Mouse (Mus musculus) inflammation-experienced regulatory T-cells, adult 6 months (primary cell): Measurements from ENCODE around the gene H2al1b. TPM values are rescaled to one million over a fixed set of nuclear protein-coding genes. Genes with fewer than 3 reads are reported as not detected.
A peak's percentile ranks its signal among the peaks of the same experiment; 100 is the strongest.
"Not testable (repeated sequence)": the region's sequence is repeated elsewhere in the genome, so short reads cannot be mapped to it uniquely, and the experiment has no call there.

Experiments used
- ATAC-seq: one replicate; pipeline ENCODE4 v1.8.0; 2017
- polyA plus RNA-seq, 3 experiments: library from polyadenylated mRNA; unstranded; fragments of 100-300 nt; shearing (Covaris generic); gene quantifications; one replicate each; pipeline ENCODE4 v1.2.1; 2017

The H2al1b gene
- not detected for polyA plus RNA-seq

GRCm38 (mm10) chrX:11302132-11302531 is at the start of gene H2al1b:
Gene H2al1b, plus strand, starts transcription at chrX:11302432.
- not testable (repeated sequence) for ATAC-seq

GRCm38 (mm10) chrX:11254062-11254461 is 48.2 kb upstream of the H2al1b start:
- ATAC-seq = peak; percentile 66

- peak; percentile 78 for ATAC-seq
Observed at GRCm38 (mm10) chrX:11254521-11255207, 47.6 kb upstream of the H2al1b start.

- ATAC-seq = no peak
Observed at GRCm38 (mm10) chrX:11255564-11256360, 46.5 kb upstream of the H2al1b start.

GRCm38 (mm10) chrX:11264918-11265317 is 37.3 kb upstream of the H2al1b start:
- no peak for ATAC-seq

GRCm38 (mm10) chrX:11267791-11268190 is 34.4 kb upstream of the H2al1b start:
- no peak for ATAC-seq

GRCm38 (mm10) chrX:11269074-11269473 is 33.2 kb upstream of the H2al1b start:
- no peak for ATAC-seq

GRCm38 (mm10) chrX:11273190-11273589 is 29.0 kb upstream of the H2al1b start:
- ATAC-seq = no peak

GRCm38 (mm10) chrX:11277083-11277482 is 25.1 kb upstream of the H2al1b start:
- ATAC-seq = no peak

- no peak for ATAC-seq
Observed at GRCm38 (mm10) chrX:11280741-11281140, 21.5 kb upstream of the H2al1b start.

GRCm38 (mm10) chrX:11288306-11288882 is 13.8 kb upstream of the H2al1b start:
- ATAC-seq = no peak

- ATAC-seq = no peak
Observed at GRCm38 (mm10) chrX:11289244-11289643, 13.0 kb upstream of the H2al1b start.

- ATAC-seq = not testable (repeated sequence)
Observed at GRCm38 (mm10) chrX:11298957-11299356, 3.3 kb upstream of the H2al1b start, which contains the start of gene H2al1a. Gene H2al1a, plus strand, starts transcription at chrX:11299257.

- ATAC-seq = not testable (repeated sequence)
Observed at GRCm38 (mm10) chrX:11305355-11305754, 3.1 kb downstream of the H2al1b start, which contains the start of gene H2al1c. Gene H2al1c, plus strand, starts transcription at chrX:11305655.

GRCm38 (mm10) chrX:11308524-11308923 is 6.3 kb downstream of the H2al1b start, which contains the start of gene H2al1d:
Gene H2al1d, plus strand, starts transcription at chrX:11308824.
- not testable (repeated sequence) for ATAC-seq

GRCm38 (mm10) chrX:11311634-11312033 is 9.4 kb downstream of the H2al1b start, which contains the start of gene H2al1e:
Gene H2al1e, plus strand, starts transcription at chrX:11311934.
- not testable (repeated sequence) for ATAC-seq

- not testable (repeated sequence) for ATAC-seq
Observed at GRCm38 (mm10) chrX:11314858-11315257, 12.6 kb downstream of the H2al1b start, which contains the start of gene H2al1f. Gene H2al1f, plus strand, starts transcription at chrX:11315158.

- not testable (repeated sequence) for ATAC-seq
Observed at GRCm38 (mm10) chrX:11317956-11318355, 15.7 kb downstream of the H2al1b start, which contains the start of gene H2al1g. Gene H2al1g, plus strand, starts transcription at chrX:11318256.

GRCm38 (mm10) chrX:11321192-11321591 is 19.0 kb downstream of the H2al1b start, which contains the start of gene H2al1h:
Gene H2al1h, plus strand, starts transcription at chrX:11321492.
- ATAC-seq = not testable (repeated sequence)

GRCm38 (mm10) chrX:11324359-11324758 is 22.1 kb downstream of the H2al1b start, which contains the start of gene H2al1i:
Gene H2al1i, plus strand, starts transcription at chrX:11324659.
- not testable (repeated sequence) for ATAC-seq

GRCm38 (mm10) chrX:11327522-11327921 is 25.3 kb downstream of the H2al1b start, which contains the start of gene H2al1j:
Gene H2al1j, plus strand, starts transcription at chrX:11327822.
- ATAC-seq = not testable (repeated sequence)

- no peak for ATAC-seq
Observed at GRCm38 (mm10) chrX:11345762-11346161, 43.5 kb downstream of the H2al1b start.
